Mouse (Mus musculus) spleen, postnatal 36 days (tissue): ENCODE measurements around the gene Olfr1132.
"Not testable (repeated sequence)": the region's sequence is repeated elsewhere in the genome, so short reads cannot be mapped to it uniquely, and the experiment has no call there.

Experiments used
- DNase-seq, 2 experiments: peaks; one replicate each; pipeline ENCODE4 v3.0.0; 2022; ENCODE audit warnings: low spot score in 2 of 2, mixed read lengths in 1 of 2

The Olfr1132 gene

GRCm38 (mm10) chr2:87637435-87637834 is at the start of gene Olfr1132:
Gene Olfr1132 (minus strand): TSS chr2:87637535.
- DNase-seq, result no peak

- DNase-seq, result no peak
These were observed 36.2 kb upstream of the Olfr1132 start, which contains the start of gene Olfr1135 for GRCm38 (mm10) chr2:87673564-87673963. Gene Olfr1135 (minus strand): TSS chr2:87673664.

GRCm38 (mm10) chr2:87658360-87658759 is 21.0 kb upstream of the Olfr1132 start, which contains the start of gene Olfr1134:
Gene Olfr1134 (minus strand): TSS chr2:87658460.
- no peak for DNase-seq

- no peak for DNase-seq
These were observed 9.9 kb upstream of the Olfr1132 start, which contains the start of gene Olfr1133 for GRCm38 (mm10) chr2:87647274-87647673. Gene Olfr1133 (minus strand): TSS chr2:87647374.

GRCm38 (mm10) chr2:87642441-87642840 is 5.1 kb upstream of the Olfr1132 start:
- no peak for DNase-seq

- DNase-seq, result no peak
These were observed 10.5 kb downstream of the Olfr1132 start, which contains the start of gene Olfr1131 for GRCm38 (mm10) chr2:87626804-87627203. Gene Olfr1131 (plus strand): TSS chr2:87627104.

GRCm38 (mm10) chr2:87605912-87606311 is 31.4 kb downstream of the Olfr1132 start, which contains the start of gene Olfr1130:
Gene Olfr1130 (plus strand): TSS chr2:87606212.
- not testable (repeated sequence) for DNase-seq
